Mouse (Mus musculus) gastrocnemius, adult 18-20 months (tissue): ENCODE data around the gene Idh3a. TPM values are rescaled to one million over a fixed set of nuclear protein-coding genes. Genes with fewer than 3 reads are reported as not detected.

Source experiments
- DNase-seq: peaks from one replicate; pipeline ENCODE4 v3.0.0; 2021; ENCODE audit warnings: low spot score
- total RNA-seq, 2 experiments: library from RNA; stranded (reverse); gene quantifications; 2 replicates each; pipeline ENCODE4 v1.2.3; 2021

The Idh3a gene
- total RNA-seq, 2 experiments from 2014 or later: 491 to 527 TPM

DNA sequence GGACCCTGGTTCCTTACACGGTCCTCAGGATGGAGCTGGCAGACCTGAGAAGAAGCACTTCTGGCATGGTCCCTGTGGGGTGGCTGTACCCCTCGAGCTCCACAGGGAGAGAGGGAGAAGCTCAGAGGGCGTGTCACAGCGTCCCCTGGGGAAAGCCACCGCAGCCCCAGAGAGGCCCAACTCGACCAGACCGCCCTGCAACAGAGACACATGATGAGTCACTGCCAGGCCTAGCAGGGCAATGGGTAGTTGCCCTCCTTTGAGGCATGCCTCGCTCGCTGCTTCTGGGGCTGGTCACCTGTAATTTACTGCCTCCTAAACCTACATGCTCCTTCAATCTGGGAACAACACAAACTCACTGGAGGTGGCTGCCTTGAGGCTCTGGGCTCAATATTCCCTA is 60.1 kb downstream of the Idh3a start:
- no peak for DNase-seq

DNA sequence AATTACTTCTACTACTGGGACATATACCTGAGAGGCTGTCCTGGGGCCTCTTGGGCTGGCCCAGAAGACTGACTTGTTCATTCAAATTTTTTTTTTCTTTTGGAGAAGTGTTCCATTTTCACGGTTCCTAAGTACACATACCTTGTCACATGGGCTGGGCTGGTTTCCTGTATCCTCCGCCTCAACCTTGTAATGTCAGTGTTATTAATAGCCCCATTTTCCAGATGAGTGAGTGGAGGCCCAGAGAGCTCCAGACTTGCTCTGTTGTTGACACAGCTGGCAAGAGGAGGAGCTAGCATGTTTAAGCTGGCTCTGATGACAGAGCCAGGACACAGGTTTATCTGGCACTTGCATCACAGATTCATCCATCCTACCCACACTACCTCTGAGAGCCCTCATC is 61.3 kb downstream of the Idh3a start:
- no peak for DNase-seq

DNA sequence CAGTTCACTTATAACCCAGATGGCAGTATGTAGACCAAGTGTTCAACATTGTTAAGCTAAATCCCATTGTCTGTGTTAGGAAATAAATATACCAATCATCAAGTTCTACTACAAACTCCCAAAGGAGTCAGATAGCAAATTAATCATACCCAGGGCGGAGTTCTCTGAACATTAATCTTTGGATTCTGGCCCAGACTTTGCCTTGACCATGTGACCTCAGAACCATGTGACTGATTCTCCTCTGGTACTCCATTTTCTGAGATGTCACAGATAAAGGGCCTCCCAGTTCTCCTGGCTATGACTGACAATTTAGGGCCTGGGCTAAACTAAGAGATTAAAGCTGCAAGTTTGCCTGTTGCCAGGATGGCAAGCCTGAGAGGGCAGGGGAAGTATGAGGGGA is 63.2 kb downstream of the Idh3a start:
- no peak for DNase-seq

DNA sequence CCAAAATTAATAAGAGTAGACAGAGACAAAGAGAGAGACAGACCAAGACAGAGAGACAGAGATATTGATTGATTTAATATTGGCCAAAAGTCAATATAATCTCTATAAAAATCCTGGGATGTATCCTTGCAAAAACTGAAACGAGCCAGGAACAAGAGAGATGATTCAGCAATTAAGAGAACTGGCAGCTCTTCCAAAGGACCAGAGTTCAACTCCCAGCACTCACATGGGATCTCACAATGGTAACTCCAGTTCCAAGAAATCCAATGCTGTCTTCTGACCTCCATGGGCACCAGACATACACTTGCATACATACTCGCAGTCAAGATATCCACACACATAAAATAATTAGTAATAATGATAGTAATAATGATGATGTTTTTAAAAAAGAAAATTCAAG is 66.6 kb downstream of the Idh3a start:
- no peak for DNase-seq

Other genes starting within 250 kb of the Idh3a start
- 1 to 10 TPM; 2.4 to 3.1 TPM for gene Dmxl2, start 84.7 kb upstream of the Idh3a start, total RNA-seq
- not detected for gene Sh2d7, start 47.4 kb upstream of the Idh3a start, total RNA-seq
- 100 to 1,000 TPM; 111 to 121 TPM for gene Cib2, start 26.1 kb upstream of the Idh3a start, total RNA-seq
- under 1 TPM; 0.14 to 0.57 TPM for gene Acsbg1, start 75.5 kb downstream of the Idh3a start, total RNA-seq
- gene Dnaja4, start 112.5 kb downstream of the Idh3a start, total RNA-seq: 100 to 1,000 TPM in 1 of 2 experiments, 10 to 100 TPM in 1; 60.1 to 115 TPM
- gene Wdr61, start 148.2 kb downstream of the Idh3a start, total RNA-seq: 10 to 100 TPM; 19.0 to 21.6 TPM
- gene Crabp1, start 178.4 kb downstream of the Idh3a start, total RNA-seq: under 1 TPM; 0.80 to 0.88 TPM